Mouse (Mus musculus) E14TG2a.4 (cell line): ENCODE results near the gene Shf.
A peak's percentile ranks its signal among the peaks of the same experiment; 100 is the strongest.

Experiments
- H3K27me3 ChIP-seq: 2 replicates; pipeline ENCODE4 v1.6.1; 2014; ENCODE audit warnings: low read length, control low read depth; ENCODE audit not compliant: insufficient read depth
- H3K36me3 ChIP-seq: 2 replicates; pipeline ENCODE4 v1.6.1; 2014; ENCODE audit warnings: low read length, control low read depth; ENCODE audit not compliant: insufficient read depth
- H3K4me1 ChIP-seq: replicated peaks from 2 replicates; pipeline ENCODE4 v1.6.1; 2014; ENCODE audit warnings: low read depth, low read length, control low read depth
- H3K4me3 ChIP-seq: replicated peaks from 2 replicates; pipeline ENCODE4 v1.5.1; 2014; ENCODE audit warnings: mild to moderate bottlenecking, low read length
- H3K9me3 ChIP-seq: 2 replicates; pipeline ENCODE4 v1.6.1; 2014; ENCODE audit warnings: low read length, control low read depth
- CTCF ChIP-seq: conservative IDR thresholded peaks from 2 replicates; pipeline ENCODE4 v1.5.1; 2014; ENCODE audit warnings: low read length
- NANOG ChIP-seq: IDR thresholded peaks from 2 replicates; pipeline ENCODE4 v1.6.1; 2014; ENCODE audit warnings: borderline replicate concordance, low read length, mixed read lengths
- POU5F1 ChIP-seq: IDR thresholded peaks from 2 replicates; pipeline ENCODE4 v1.6.1; 2014; ENCODE audit warnings: low read length, borderline replicate concordance

The Shf gene

GRCm38 (mm10) chr2:122372541-122372940 lies 3.6 kb upstream of the Shf start:
- H3K36me3 ChIP-seq: 0 out of 2 replicates have a peak, but pooled peaks cover 3% of the 10 kb centered on the region
- H3K4me1 ChIP-seq: peaks cover 53% of the 10 kb centered on the region
- H3K4me3 ChIP-seq: no peak overlapping the region
- TF ChIP-seq POU5F1 (no peak), CTCF (no peak), NANOG (no peak)
- no peaks in the 10 kb centered on the region for H3K27me3 ChIP-seq
- no peaks in the 10 kb centered on the region for H3K9me3 ChIP-seq

GRCm38 (mm10) chr2:122372067-122372466 lies 3.1 kb upstream of the Shf start:
- peaks cover 3% of the 10 kb centered on the region; the same call in 1 of the 2 replicates for H3K27me3 ChIP-seq
- H3K9me3 ChIP-seq: no peaks in the 10 kb centered on the region
- no peak for TF ChIP-seq POU5F1
- no peak for TF ChIP-seq CTCF
- TF ChIP-seq NANOG: no peak
- peaks cover 58% of the 10 kb centered on the region for H3K4me1 ChIP-seq
- H3K36me3 ChIP-seq: 0 out of 2 replicates have a peak, but pooled peaks cover 3% of the 10 kb centered on the region
- peak overlapping the region; percentile 88; the same call in 1 of the 2 replicates for H3K4me3 ChIP-seq

- Histone ChIP-seq H3K36me3 (0 out of 2 replicates have a peak, but pooled peaks cover 15% of the 10 kb centered on the region), H3K27me3 (peaks cover 3% of the 10 kb centered on the region; the same call in 1 of the 2 replicates), H3K4me3 (peak overlapping the region; percentile 88), H3K4me1 (peaks cover 71% of the 10 kb centered on the region), H3K9me3 (no peaks in the 10 kb centered on the region)
- TF ChIP-seq POU5F1: peak; percentile 86; the same call in 1 of the 2 replicates
- TF ChIP-seq NANOG: peak; percentile 98
- no peak for TF ChIP-seq CTCF
These were observed 1.3 kb upstream of the Shf start for GRCm38 (mm10) chr2:122370101-122370750.

GRCm38 (mm10) chr2:122368081-122368971 lies 636 bp downstream of the Shf start:
- TF ChIP-seq NANOG (no peak), CTCF (no peak), POU5F1 (no peak)
- peak overlapping the region; percentile 88 for H3K4me3 ChIP-seq
- H3K27me3 ChIP-seq: peaks cover 3% of the 10 kb centered on the region; the same call in 1 of the 2 replicates
- peaks cover 73% of the 10 kb centered on the region for H3K4me1 ChIP-seq
- H3K36me3 ChIP-seq: peaks cover 29% of the 10 kb centered on the region
- no peaks in the 10 kb centered on the region for H3K9me3 ChIP-seq

GRCm38 (mm10) chr2:122367701-122368080 lies 1.3 kb downstream of the Shf start:
- peak overlapping the region; percentile 88 for H3K4me3 ChIP-seq
- no peaks in the 10 kb centered on the region for H3K9me3 ChIP-seq
- H3K4me1 ChIP-seq: peaks cover 70% of the 10 kb centered on the region
- peaks cover 3% of the 10 kb centered on the region; the same call in 1 of the 2 replicates for H3K27me3 ChIP-seq
- H3K36me3 ChIP-seq: peaks cover 35% of the 10 kb centered on the region
- TF ChIP-seq POU5F1: no peak
- TF ChIP-seq CTCF: no peak
- no peak for TF ChIP-seq NANOG

GRCm38 (mm10) chr2:122367181-122367580 lies 1.8 kb downstream of the Shf start:
- peaks cover 34% of the 10 kb centered on the region for H3K36me3 ChIP-seq
- peaks cover 70% of the 10 kb centered on the region for H3K4me1 ChIP-seq
- TF ChIP-seq CTCF (no peak), NANOG (no peak), POU5F1 (no peak)
- H3K27me3 ChIP-seq: peaks cover 3% of the 10 kb centered on the region; the same call in 1 of the 2 replicates
- H3K9me3 ChIP-seq: no peaks in the 10 kb centered on the region
- peak overlapping the region; percentile 88 for H3K4me3 ChIP-seq

- peaks cover 3% of the 10 kb centered on the region; the same call in 1 of the 2 replicates for H3K27me3 ChIP-seq
- TF ChIP-seq NANOG: no peak
- no peak for TF ChIP-seq POU5F1
- TF ChIP-seq CTCF: no peak
- H3K4me3 ChIP-seq: peak overlapping the region; percentile 88
- H3K9me3 ChIP-seq: no peaks in the 10 kb centered on the region
- H3K36me3 ChIP-seq: peaks cover 34% of the 10 kb centered on the region
- H3K4me1 ChIP-seq: peaks cover 70% of the 10 kb centered on the region
These were observed 2.3 kb downstream of the Shf start for GRCm38 (mm10) chr2:122366706-122367105.

GRCm38 (mm10) chr2:122366039-122366438 lies 2.9 kb downstream of the Shf start:
- H3K4me1 ChIP-seq: peaks cover 70% of the 10 kb centered on the region
- TF ChIP-seq POU5F1 (no peak), NANOG (no peak), CTCF (no peak)
- peak overlapping the region; percentile 88; the same call in 1 of the 2 replicates for H3K4me3 ChIP-seq
- H3K9me3 ChIP-seq: no peaks in the 10 kb centered on the region
- H3K36me3 ChIP-seq: peaks cover 34% of the 10 kb centered on the region
- H3K27me3 ChIP-seq: peaks cover 3% of the 10 kb centered on the region; the same call in 1 of the 2 replicates
